Mouse (Mus musculus) spleen, postnatal 36 days (tissue): ENCODE measurements around the gene Zswim9.
A peak's percentile ranks its signal among the peaks of the same experiment; 100 is the strongest.
"Not testable (repeated sequence)": the region's sequence is repeated elsewhere in the genome, so short reads cannot be mapped to it uniquely, and the experiment has no call there.

Experiments
- DNase-seq, 2 experiments: peaks; one replicate each; pipeline ENCODE4 v3.0.0; 2022; ENCODE audit warnings: low spot score in 2 of 2, mixed read lengths in 1 of 2

The Zswim9 gene

GRCm38 (mm10) chr7:13278308-13278891 is at the start of gene Zswim9:
Gene Zswim9 (minus strand): TSS chr7:13278721.
- peak; percentile 91 to 94 for DNase-seq

- peak in 1 of 2 experiments; percentile 17 for DNase-seq
Observed at GRCm38 (mm10) chr7:13324316-13324715, 45.8 kb upstream of the Zswim9 start, which contains the start of gene Pla2g4c. Gene Pla2g4c (plus strand): TSS chr7:13324655.

GRCm38 (mm10) chr7:13321424-13321823 is 42.9 kb upstream of the Zswim9 start:
- no peak for DNase-seq

- DNase-seq = no peak
Observed at GRCm38 (mm10) chr7:13314095-13314597, 35.6 kb upstream of the Zswim9 start.

GRCm38 (mm10) chr7:13311401-13311800 is 32.9 kb upstream of the Zswim9 start:
- no peak for DNase-seq

- no peak for DNase-seq
Observed at GRCm38 (mm10) chr7:13310493-13311199, 32.1 kb upstream of the Zswim9 start.

GRCm38 (mm10) chr7:13309407-13309806 is 30.9 kb upstream of the Zswim9 start:
- no peak for DNase-seq

- DNase-seq = no peak
Observed at GRCm38 (mm10) chr7:13303372-13303771, 24.9 kb upstream of the Zswim9 start.

GRCm38 (mm10) chr7:13302780-13303179 is 24.3 kb upstream of the Zswim9 start:
- peak; percentile 58 to 59 for DNase-seq

- DNase-seq = no peak
Observed at GRCm38 (mm10) chr7:13301643-13302042, 23.1 kb upstream of the Zswim9 start.

- no peak for DNase-seq
Observed at GRCm38 (mm10) chr7:13298821-13299220, 20.3 kb upstream of the Zswim9 start.

GRCm38 (mm10) chr7:13297636-13298035 is 19.1 kb upstream of the Zswim9 start:
- DNase-seq = no peak

GRCm38 (mm10) chr7:13295256-13295655 is 16.7 kb upstream of the Zswim9 start:
- no peak for DNase-seq

- DNase-seq = no peak
Observed at GRCm38 (mm10) chr7:13293878-13294855, 15.6 kb upstream of the Zswim9 start.

- DNase-seq = no peak
Observed at GRCm38 (mm10) chr7:13291370-13291769, 12.8 kb upstream of the Zswim9 start.

- no peak for DNase-seq
Observed at GRCm38 (mm10) chr7:13290041-13290675, 11.6 kb upstream of the Zswim9 start.

- DNase-seq = no peak
Observed at GRCm38 (mm10) chr7:13288621-13289020, 10.1 kb upstream of the Zswim9 start.

- DNase-seq = not testable (repeated sequence)
Observed at GRCm38 (mm10) chr7:13278957-13279356, 436 bp upstream of the Zswim9 start.

- DNase-seq = no peak
Observed at GRCm38 (mm10) chr7:13277833-13278232, 688 bp downstream of the Zswim9 start.

- DNase-seq = no peak
Observed at GRCm38 (mm10) chr7:13277081-13277480, 1.4 kb downstream of the Zswim9 start, which contains the start of gene Lig1. Gene Lig1 (plus strand): TSS chr7:13277283.

- no peak for DNase-seq
Observed at GRCm38 (mm10) chr7:13271704-13272103, 6.8 kb downstream of the Zswim9 start.
